Mouse (Mus musculus) MEL (cell line): ENCODE measurements around the gene Swt1. TPM values are rescaled to one million over a fixed set of nuclear protein-coding genes. Genes with fewer than 3 reads are reported as not detected.
A peak's percentile ranks its signal among the peaks of the same experiment; 100 is the strongest.

Source experiments
- DNase-seq: peaks from one replicate; pipeline ENCODE4 v3.0.0; 2011; ENCODE audit warnings: low read depth, low spot score
- H3K27ac ChIP-seq: 2 replicates; pipeline ENCODE4 v1.5.1; 2012; ENCODE audit warnings: low read depth, mild to moderate bottlenecking, control low read depth, low read length, moderate library complexity; ENCODE audit not compliant: control insufficient read depth
- H3K27me3 ChIP-seq, 2 experiments: fragments of 150-350 bp in 1 of 2; sonication (generic) in 1 of 2; 2 replicates each; pipeline ENCODE4 v1.6.1; 2012; ENCODE audit warnings: low read length in 2 of 2, mild to moderate bottlenecking in 2 of 2, improper control_type of control experiment in 1 of 2, moderate library complexity in 1 of 2; ENCODE audit not compliant: insufficient read depth in 2 of 2, control insufficient read depth in 1 of 2
- H3K36me3 ChIP-seq, 2 experiments: 2 replicates each; pipeline ENCODE4 v1.6.1; 2012 to 2014; ENCODE audit warnings: low read length in 2 of 2, improper control_type of control experiment in 1 of 2, inconsistent platforms in 1 of 2, mild to moderate bottlenecking in 1 of 2; ENCODE audit not compliant: insufficient read depth in 2 of 2, control insufficient read depth in 1 of 2
- H3K4me1 ChIP-seq, 2 experiments: fragments of 150-350 bp in 1 of 2; sonication (generic) in 1 of 2; 2 replicates each; pipeline ENCODE4 v1.6.1; 2012; ENCODE audit warnings: low read length in 2 of 2, improper control_type of control experiment in 1 of 2, mild to moderate bottlenecking in 1 of 2; ENCODE audit not compliant: insufficient read depth in 2 of 2, control insufficient read depth in 1 of 2
- H3K4me3 ChIP-seq, 2 experiments: fragments of 150-350 bp in 1 of 2; sonication (generic) in 1 of 2; 2 replicates each; pipeline ENCODE4 v1.5.1; 2012; ENCODE audit warnings: low read depth in 2 of 2, low read length in 2 of 2, mild to moderate bottlenecking in 2 of 2, moderate library complexity in 2 of 2, control low read depth in 1 of 2, improper control_type of control experiment in 1 of 2; ENCODE audit not compliant: control insufficient read depth in 1 of 2, insufficient read depth in 1 of 2
- H3K79me2 ChIP-seq: 2 replicates; pipeline ENCODE4 v1.6.1; 2012; ENCODE audit warnings: mild to moderate bottlenecking, low read length, moderate library complexity; ENCODE audit not compliant: control insufficient read depth, poor library complexity, insufficient read depth
- H3K9ac ChIP-seq: 2 replicates; pipeline ENCODE4 v1.6.1; 2012; ENCODE audit warnings: low read depth, mild to moderate bottlenecking, control low read depth, low read length, moderate library complexity; ENCODE audit not compliant: control insufficient read depth, poor library complexity, severe bottlenecking
- H3K9me3 ChIP-seq: fragments of 150-350 bp; sonication (generic); replicated peaks from 2 replicates; pipeline ENCODE4 v1.6.1; 2012; ENCODE audit warnings: mild to moderate bottlenecking, low read length, improper control_type of control experiment, moderate library complexity; ENCODE audit not compliant: insufficient read depth
- BHLHE40 ChIP-seq: IDR thresholded peaks from 2 replicates; pipeline ENCODE4 v1.6.1; 2012; ENCODE audit warnings: low read depth, mild to moderate bottlenecking, inconsistent platforms, low read length, improper control_type of control experiment, borderline replicate concordance
- CHD2 ChIP-seq: IDR thresholded peaks from 2 replicates; pipeline ENCODE4 v1.6.1; 2011; ENCODE audit warnings: low read length, improper control_type of control experiment
- CTCF ChIP-seq, 3 experiments: IDR thresholded peaks in 2 of 3; conservative IDR thresholded peaks in 1 of 3; 2 replicates each; pipeline ENCODE4 v1.5.1; 2011 to 2012; ENCODE audit warnings: low read length in 3 of 3, low read depth in 2 of 3, mild to moderate bottlenecking in 2 of 3, improper control_type of control experiment in 1 of 3, inconsistent platforms in 1 of 3, mixed read lengths in 1 of 3, moderate library complexity in 1 of 3; ENCODE audit not compliant: control insufficient read depth in 1 of 3, insufficient read depth in 1 of 3, poor library complexity in 1 of 3, severe bottlenecking in 1 of 3
- E2F4 ChIP-seq: IDR thresholded peaks from 2 replicates; pipeline ENCODE4 v1.6.1; 2011; ENCODE audit warnings: low read depth, low read length, improper control_type of control experiment, borderline replicate concordance
- ELF1 ChIP-seq: IDR thresholded peaks from 2 replicates; pipeline ENCODE4 v1.6.1; 2014; ENCODE audit warnings: low read depth, mild to moderate bottlenecking, inconsistent platforms, low read length, improper control_type of control experiment, moderate library complexity
- ETS1 ChIP-seq: IDR thresholded peaks from 2 replicates; pipeline ENCODE4 v1.6.1; 2012; ENCODE audit warnings: low read depth, mild to moderate bottlenecking, inconsistent platforms, low read length, improper control_type of control experiment, moderate library complexity
- GABPA ChIP-seq: IDR thresholded peaks from 2 replicates; pipeline ENCODE4 v1.6.1; 2012; ENCODE audit warnings: low read depth, mild to moderate bottlenecking, inconsistent platforms, low read length, improper control_type of control experiment, moderate library complexity
- HCFC1 ChIP-seq: IDR thresholded peaks from 2 replicates; pipeline ENCODE4 v1.6.1; 2012; ENCODE audit warnings: low read depth, mild to moderate bottlenecking, inconsistent platforms, low read length, improper control_type of control experiment, moderate library complexity
- KAT2A ChIP-seq: conservative IDR thresholded peaks from 2 replicates; pipeline ENCODE4 v1.6.1; 2012; ENCODE audit warnings: low read depth, low read length, improper control_type of control experiment, inconsistent platforms
- MAX ChIP-seq: IDR thresholded peaks from 2 replicates; pipeline ENCODE4 v1.6.1; 2011; ENCODE audit warnings: low read length, improper control_type of control experiment
- MAZ ChIP-seq: IDR thresholded peaks from 2 replicates; pipeline ENCODE4 v1.6.1; 2012; ENCODE audit warnings: low read depth, mild to moderate bottlenecking, inconsistent platforms, low read length, improper control_type of control experiment
- MEF2A ChIP-seq: IDR thresholded peaks from 2 replicates; pipeline ENCODE4 v1.6.1; 2014; ENCODE audit warnings: low read depth, mild to moderate bottlenecking, inconsistent platforms, low read length, improper control_type of control experiment; ENCODE audit not compliant: poor library complexity, insufficient replicate concordance, severe bottlenecking; ENCODE audit errors: extremely low read depth
- MYC ChIP-seq: IDR thresholded peaks from 2 replicates; pipeline ENCODE4 v1.6.1; 2011; ENCODE audit warnings: low read depth, mild to moderate bottlenecking, low read length, improper control_type of control experiment, moderate library complexity
- POLR2A ChIP-seq, 2 experiments: IDR thresholded peaks; 2 replicates each; pipeline ENCODE4 v1.6.1; 2011 to 2012; ENCODE audit warnings: low read length in 2 of 2, mild to moderate bottlenecking in 2 of 2, control low read depth in 1 of 2, improper control_type of control experiment in 1 of 2, low read depth in 1 of 2, moderate library complexity in 1 of 2; ENCODE audit not compliant: control insufficient read depth in 1 of 2, insufficient read depth in 1 of 2, poor library complexity in 1 of 2
- POLR2AphosphoS2 ChIP-seq: IDR thresholded peaks from 2 replicates; pipeline ENCODE4 v1.6.1; 2011; ENCODE audit warnings: low read length, improper control_type of control experiment
- RAD21 ChIP-seq: IDR thresholded peaks from 2 replicates; pipeline ENCODE4 v1.6.1; 2011; ENCODE audit warnings: mild to moderate bottlenecking, low read depth, low read length, improper control_type of control experiment
- RCOR1 ChIP-seq: IDR thresholded peaks from 2 replicates; pipeline ENCODE4 v1.6.1; 2012; ENCODE audit warnings: low read depth, mild to moderate bottlenecking, inconsistent platforms, low read length, improper control_type of control experiment
- SMC3 ChIP-seq: IDR thresholded peaks from 2 replicates; pipeline ENCODE4 v1.6.1; 2011; ENCODE audit warnings: low read depth, low read length, improper control_type of control experiment
- TBP ChIP-seq: IDR thresholded peaks from 2 replicates; pipeline ENCODE4 v1.8.0; 2011; ENCODE audit warnings: low read depth, low read length, improper control_type of control experiment
- TCF12 ChIP-seq: IDR thresholded peaks from 2 replicates; pipeline ENCODE4 v1.6.1; 2014; ENCODE audit warnings: low read depth, mild to moderate bottlenecking, inconsistent platforms, low read length, improper control_type of control experiment, moderate library complexity
- USF2 ChIP-seq, 2 experiments: IDR thresholded peaks; 2 replicates each; pipeline ENCODE4 v1.6.1; 2011 to 2012; ENCODE audit warnings: improper control_type of control experiment in 2 of 2, low read length in 2 of 2, borderline replicate concordance in 1 of 2, inconsistent platforms in 1 of 2, low read depth in 1 of 2, mild to moderate bottlenecking in 1 of 2; ENCODE audit not compliant: insufficient read depth in 1 of 2
- ZC3H11A ChIP-seq: IDR thresholded peaks from 2 replicates; pipeline ENCODE4 v1.6.1; 2012; ENCODE audit warnings: low read depth, mild to moderate bottlenecking, inconsistent platforms, low read length, improper control_type of control experiment
- ZKSCAN1 ChIP-seq: IDR thresholded peaks from 2 replicates; pipeline ENCODE4 v1.6.1; 2012; ENCODE audit warnings: low read depth, mild to moderate bottlenecking, inconsistent platforms, low read length, improper control_type of control experiment, moderate library complexity
- ZNF384 ChIP-seq: IDR thresholded peaks from 2 replicates; pipeline ENCODE4 v1.6.1; 2012; ENCODE audit warnings: low read depth, mild to moderate bottlenecking, inconsistent platforms, low read length, improper control_type of control experiment
- polyA plus RNA-seq, 2 experiments: library from polyadenylated mRNA; stranded (reverse) in 1 of 2; unstranded in 1 of 2; fragments of >175 nt in 1 of 2; fragments of >200 nt in 1 of 2; gene quantifications; 2 replicates each; pipeline versions ENCODE4 v1.2.1 to v1.2.4; 2012; ENCODE audit warnings: low replicate concordance in 2 of 2, low read depth in 1 of 2; ENCODE audit not compliant: insufficient read length in 2 of 2, insufficient read depth in 1 of 2, missing spikeins in 1 of 2
- total RNA-seq: library from RNA; depleted of rRNA; stranded (reverse); fragments of 300-350 nt; gene quantifications from 2 replicates; pipeline ENCODE4 v1.2.3, GENCODE M21; 2012

Gene Swt1
- total and polyA plus RNA-seq, 3 experiments: 13.5 to 13.7 TPM; not detected in 1

DNA sequence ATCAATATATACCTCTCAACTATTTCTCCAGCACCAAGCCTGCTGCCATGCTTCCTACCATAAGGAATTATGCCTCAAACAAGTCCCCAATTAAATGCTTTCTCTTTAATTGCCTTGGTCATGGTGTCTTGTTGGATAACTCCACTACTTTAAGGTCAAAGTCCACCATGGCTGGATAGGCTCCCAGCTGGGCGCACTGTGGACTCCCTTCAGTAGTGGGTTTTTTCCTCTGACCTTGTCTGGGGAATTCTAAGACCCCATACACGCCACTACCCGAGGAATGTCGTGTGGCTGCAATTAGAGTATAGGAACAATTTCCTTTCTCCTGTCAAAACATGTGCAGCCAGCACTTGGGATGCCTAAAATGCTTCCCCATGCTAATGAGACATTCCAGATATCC is 36.7 kb upstream of the Swt1 start:
- no peak for DNase-seq
- Histone ChIP-seq H3K9ac (no peak overlapping the region), H3K27ac (no peak overlapping the region), H3K27me3 (no peaks in the 10 kb centered on the region), H3K79me2 (no peaks in the 10 kb centered on the region), H3K4me1 (no peaks in the 10 kb centered on the region), H3K4me3 (no peak overlapping the region), H3K9me3 (no peaks in the 10 kb centered on the region), H3K36me3 (peaks cover 0 to 4% of the 10 kb centered on the region in 2 experiments; a peak in 2 of 4 replicates)
- TF ChIP-seq POLR2A (IDR thresholded peaks at IDR 0.05; ENCODE audit: control insufficient read depth in 1 of 2, insufficient read depth in 1 of 2, low read depth in 1 of 2, low read length in 2 of 2, poor library complexity in 1 of 2): no peak
- TF ChIP-seq RAD21: no peak
- TF ChIP-seq SMC3: no peak
- TF ChIP-seq USF2 (IDR thresholded peaks at IDR 0.05; ENCODE audit: borderline replicate concordance in 1 of 2, insufficient read depth in 1 of 2, low read depth in 1 of 2, low read length in 2 of 2): no peak
- TF ChIP-seq MAZ: no peak
- TF ChIP-seq ZC3H11A: no peak
- TF ChIP-seq MEF2A: no peak
- TF ChIP-seq HCFC1: no peak

DNA sequence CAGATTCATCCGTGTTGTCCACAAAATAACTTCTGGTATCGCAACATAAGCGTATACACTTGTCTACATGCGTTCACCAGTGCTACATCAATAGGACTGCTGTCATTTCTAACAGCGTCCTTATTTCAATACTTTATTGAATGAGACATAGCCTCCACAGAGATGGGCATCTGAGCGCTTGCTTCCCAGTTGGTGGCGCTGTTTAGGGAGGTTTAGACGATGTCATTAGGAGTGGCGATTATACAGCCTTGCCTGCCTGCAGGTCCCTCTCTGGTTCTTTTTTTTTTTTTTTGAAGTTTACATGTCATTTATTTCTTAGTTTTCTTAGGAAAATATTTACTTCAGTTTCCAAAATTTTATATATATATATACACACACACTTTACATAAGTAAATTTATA is 33.0 kb upstream of the Swt1 start:
- Histone ChIP-seq H3K36me3 (peaks cover 6 to 13% of the 10 kb centered on the region in 2 experiments), H3K4me1 (peaks cover 5 to 10% of the 10 kb centered on the region in 2 experiments; a peak in 3 of 4 replicates), H3K27me3 (no peaks in the 10 kb centered on the region), H3K9me3 (no peaks in the 10 kb centered on the region), H3K4me3 (no peak overlapping the region), H3K27ac (no peak overlapping the region), H3K79me2 (no peaks in the 10 kb centered on the region), H3K9ac (no peak overlapping the region)
- TF ChIP-seq ZC3H11A (0 out of 2 replicates have a peak, but pooled peaks have one; percentile 20), ZNF384 (peak; percentile 61), RAD21 (peak; percentile 22), GABPA (no peak), CTCF (IDR thresholded peaks at IDR 0.05 in 2 of 3, conservative IDR thresholded peaks at IDR 0.05 in 1 of 3; ENCODE audit: control insufficient read depth in 1 of 3, insufficient read depth in 1 of 3, low read depth in 2 of 3, low read length in 3 of 3, poor library complexity in 1 of 3, severe bottlenecking in 1 of 3) (peak; percentile 23 to 57 (median 54); a peak in 5 of 6 replicates), MEF2A (no peak), SMC3 (peak; percentile 42)
- peak; percentile 56 for DNase-seq

- Histone ChIP-seq H3K9ac (no peak overlapping the region), H3K4me3 (no peak overlapping the region), H3K79me2 (no peaks in the 10 kb centered on the region), H3K27ac (peak overlapping the region; percentile 65), H3K4me1 (peaks cover 5 to 10% of the 10 kb centered on the region in 2 experiments; a peak in 3 of 4 replicates), H3K27me3 (no peaks in the 10 kb centered on the region), H3K36me3 (peaks cover 14 to 17% of the 10 kb centered on the region in 2 experiments), H3K9me3 (no peaks in the 10 kb centered on the region)
- peak; percentile 81 for DNase-seq
- TF ChIP-seq BHLHE40 (no peak), TCF12 (no peak), ELF1 (peak; percentile 74), HCFC1 (peak; percentile 50), KAT2A (no peak), POLR2A (IDR thresholded peaks at IDR 0.05; ENCODE audit: control insufficient read depth in 1 of 2, insufficient read depth in 1 of 2, low read depth in 1 of 2, low read length in 2 of 2, poor library complexity in 1 of 2) (peak in 1 of 2 experiments; percentile 38; a peak in 2 of 4 replicates), ETS1 (0 out of 2 replicates have a peak, but pooled peaks have one; percentile 24), POLR2AphosphoS2 (no peak), TBP (0 out of 2 replicates have a peak, but pooled peaks have one; percentile 29), MAX (peak; percentile 72), SMC3 (no peak), E2F4 (no peak), MYC (no peak), CHD2 (no peak), ZKSCAN1 (no peak), USF2 (IDR thresholded peaks at IDR 0.05; ENCODE audit: borderline replicate concordance in 1 of 2, insufficient read depth in 1 of 2, low read depth in 1 of 2, low read length in 2 of 2) (no peak), RCOR1 (no peak)
Measured at GRCm38 (mm10) chr1:151457087-151457486, 28.8 kb upstream of the Swt1 start.
